In the genomic region with DNA sequence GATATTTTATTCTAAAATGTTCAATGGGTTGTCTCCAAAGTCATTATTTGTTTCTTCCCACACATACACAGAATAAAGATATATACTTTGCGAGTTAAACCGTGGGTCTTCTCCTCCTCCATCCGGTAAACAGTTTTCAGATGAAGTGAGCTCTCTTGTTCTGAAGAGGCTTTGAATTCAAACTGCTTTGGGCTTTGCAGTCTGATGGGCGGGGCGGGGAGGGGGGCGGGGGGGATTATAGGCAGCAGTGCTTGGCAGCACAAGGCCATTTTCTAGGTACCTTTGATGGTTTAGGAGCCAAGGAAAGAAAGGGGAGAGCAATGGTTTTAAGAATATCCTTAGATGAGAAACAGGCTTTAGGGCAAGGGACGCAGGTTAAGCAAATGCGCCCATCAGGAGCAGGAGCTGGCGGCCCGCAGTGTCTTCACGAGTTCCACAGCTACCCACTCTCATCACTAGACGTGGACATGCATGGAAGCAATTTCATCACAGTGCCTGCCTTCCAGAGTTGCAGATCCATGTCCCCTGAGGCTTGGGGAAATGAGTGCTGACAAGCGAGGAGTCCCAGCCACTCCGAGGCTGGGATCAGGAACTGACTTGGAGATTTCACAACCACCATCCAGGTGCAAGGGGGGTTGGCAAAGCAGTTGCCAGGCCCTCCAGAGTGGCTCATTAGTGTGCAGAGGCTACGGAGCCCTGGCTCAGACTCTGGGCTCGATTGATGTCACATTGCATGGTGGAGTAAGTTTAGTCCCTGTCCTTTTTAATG, we compare ENCODE assay signal across 16 mouse cellular contexts.
DNase-seq lines count a peak whose midpoint lies in the region; ATAC-seq and TF ChIP-seq lines count a peak whose summit lies in the region.
"Had no signal": no experiment of that assay in that cellular context is flagged by ENCODE, and none has a peak within 500 bp of the region (broad histone marks: within the 10 kb centered on the region; RNA-seq: fewer than 3 reads in every experiment).

No protein-coding gene starts in this region.

- H3K4me2 ChIP-seq in forebrain, embryonic 15.5 days (replicated peaks) = 0 out of 2 replicates have a peak overlapping the region, but pooled peaks have one; percentile 2
- H3K4me2 ChIP-seq in midbrain, postnatal 0 days (ENCODE audit: low read depth, low read length, poor library complexity, severe bottlenecking) = no peak overlapping the region

- no peak overlapping the region for H3K4me3 ChIP-seq in embryonic facial prominence, embryonic 10.5 days
- no peak overlapping the region for H3K4me3 ChIP-seq in forebrain, embryonic 15.5 days
- H3K4me3 ChIP-seq in midbrain, postnatal 0 days (ENCODE audit: low read depth, low read length) = no peak overlapping the region
- no peak overlapping the region for H3K4me3 ChIP-seq in thymus, adult 2 months (ENCODE audit: control insufficient read depth, insufficient read depth, low read length)
- H3K4me3 ChIP-seq: megakaryocyte, embryonic 14.5 days had no signal

- intact Hi-C loops in gastrocnemius, postnatal 36 days (cut with DNase I) = no loop called here

- WGBS in embryonic facial prominence, embryonic 10.5 days = 53% methylated on average over 16 of the region's 16 CpGs
- WGBS in forebrain, embryonic 15.5 days = 16% methylated on average over 16 of the region's 16 CpGs
- WGBS in midbrain, postnatal 0 days = 18% methylated on average over 16 of the region's 16 CpGs
- WGBS in thymus, adult 2 months = 77% methylated on average over 16 of the region's 16 CpGs

- H3K9me3 ChIP-seq in embryonic facial prominence, embryonic 10.5 days = no peaks in the 10 kb centered on the region
- H3K9me3 ChIP-seq in forebrain, embryonic 15.5 days = no peaks in the 10 kb centered on the region
- H3K9me3 ChIP-seq in midbrain, postnatal 0 days (ENCODE audit: low read length) = no peaks in the 10 kb centered on the region

- H3K9ac ChIP-seq in forebrain, embryonic 15.5 days (replicated peaks) = no peak overlapping the region; the same call in 1 of the 2 replicates
- no peak overlapping the region for H3K9ac ChIP-seq in midbrain, postnatal 0 days (replicated peaks; ENCODE audit: low read length, poor library complexity, severe bottlenecking)
- H3K9ac ChIP-seq: liver, embryonic 14.5 days had no signal

- H3K27me3 ChIP-seq in embryonic facial prominence, embryonic 10.5 days (replicated peaks; ENCODE audit: low read depth, poor library complexity, severe bottlenecking) = no peaks in the 10 kb centered on the region
- no peaks in the 10 kb centered on the region for H3K27me3 ChIP-seq in forebrain, embryonic 15.5 days
- H3K27me3 ChIP-seq in midbrain, postnatal 0 days (ENCODE audit: insufficient read depth, low read length) = no peaks in the 10 kb centered on the region
- H3K27me3 ChIP-seq in thymus, adult 2 months (ENCODE audit: control insufficient read depth, insufficient read depth, low read length) = no peaks in the 10 kb centered on the region
- H3K27me3 ChIP-seq: megakaryocyte, embryonic 14.5 days had no signal

- DNase-seq in gastrocnemius, postnatal 25 days = peak; percentile 8
- no peak for DNase-seq in gastrocnemius, postnatal 36 days
- DNase-seq in embryonic facial prominence, embryonic 10.5 days (ENCODE audit: low spot score) = peak; percentile 15
- no peak for DNase-seq in midbrain, postnatal 0 days (ENCODE audit: low spot score)
- DNase-seq in cerebellum, adult 18-20 months = no peak
- no peak for DNase-seq in embryo, embryonic 11 days
- no peak for DNase-seq in thymus, adult 2 months
- DNase-seq: adrenal gland, postnatal 14 days; cerebellum, postnatal 14 days; heart, postnatal 14 days; thymus, postnatal 36 days had no signal

- H3K27ac ChIP-seq in embryonic facial prominence, embryonic 10.5 days (replicated peaks) = no peak overlapping the region
- H3K27ac ChIP-seq in forebrain, embryonic 15.5 days (replicated peaks) = peak overlapping the region; percentile 54; the same call in 1 of the 2 replicates
- no peak overlapping the region for H3K27ac ChIP-seq in midbrain, postnatal 0 days (ENCODE audit: low read depth, low read length)
- no peak overlapping the region for H3K27ac ChIP-seq in thymus, adult 2 months (ENCODE audit: control insufficient read depth, insufficient read depth, low read length)
- H3K27ac ChIP-seq: kidney, postnatal 0 days; liver, embryonic 14.5 days; stomach, postnatal 0 days had no signal

- no peak for TF ChIP-seq POLR2A in thymus, adult 2 months (IDR thresholded peaks at IDR 0.05; ENCODE audit: control insufficient read depth, extremely low read depth, insufficient read depth, low read length, poor library complexity)

- no peaks in the 10 kb centered on the region for H3K36me3 ChIP-seq in embryonic facial prominence, embryonic 10.5 days (replicated peaks)
- no peaks in the 10 kb centered on the region for H3K36me3 ChIP-seq in forebrain, embryonic 15.5 days
- no peaks in the 10 kb centered on the region for H3K36me3 ChIP-seq in midbrain, postnatal 0 days (ENCODE audit: insufficient read depth, low read length)
- no peaks in the 10 kb centered on the region for H3K36me3 ChIP-seq in thymus, adult 2 months (ENCODE audit: control insufficient read depth, insufficient read depth, low read length)

- peak; percentile 52; the same call in 1 of the 2 replicates for ATAC-seq in forebrain, embryonic 15.5 days (replicated peaks)
- ATAC-seq in midbrain, postnatal 0 days (ENCODE audit: low FRiP score) = peak; percentile 53

- no peak for TF ChIP-seq CTCF in midbrain, postnatal 0 days (IDR thresholded peaks at IDR 0.05)
- no peak for TF ChIP-seq CTCF in thymus, adult 2 months (IDR thresholded peaks at IDR 0.05; ENCODE audit: borderline replicate concordance, control insufficient read depth, extremely low read depth, insufficient read depth, low read length, poor library complexity)

- H3K4me1 ChIP-seq in embryonic facial prominence, embryonic 10.5 days = peaks cover 13% of the 10 kb centered on the region
- peaks cover 17% of the 10 kb centered on the region for H3K4me1 ChIP-seq in forebrain, embryonic 15.5 days
- no peaks in the 10 kb centered on the region for H3K4me1 ChIP-seq in midbrain, postnatal 0 days (ENCODE audit: insufficient read depth, low read length)
- H3K4me1 ChIP-seq in thymus, adult 2 months (replicated peaks; ENCODE audit: control insufficient read depth, insufficient read depth, low read length) = no peaks in the 10 kb centered on the region
- H3K4me1 ChIP-seq: megakaryocyte, embryonic 14.5 days had no signal

Comparison
In these comparisons a context has a peak if more than half of its experiments do, and no peak if none do; other contexts are left out.
1. DNase-seq: peak in gastrocnemius, postnatal 25 days (single experiment) and embryonic facial prominence, embryonic 10.5 days (single experiment); none in gastrocnemius, postnatal 36 days (0 of 2), midbrain, postnatal 0 days (single experiment), cerebellum, adult 18-20 months (0 of 2), embryo, embryonic 11 days (single experiment) and thymus, adult 2 months (single experiment).